Mouse (Mus musculus): ENCODE measurements at regions not wholly inside any gene's neighbourhood (a gene's known extent, or its start where the extent isn't known, plus 50 kb on each side); places are given as distances from the start of the nearest gene placed in this dataset.

- DNase-seq (ENCODE audit: low spot score in 2 of 2) = no peak
Measured at GRCm38 (mm10) chr12:98337644-98338043, 69.2 kb downstream of the Gpr65 start.

GRCm38 (mm10) chr12:98339536-98339935, 71.1 kb downstream of the Gpr65 start:
- DNase-seq (ENCODE audit: low spot score in 2 of 2) = no peak

- DNase-seq (ENCODE audit: low spot score in 2 of 2) = no peak
Measured at GRCm38 (mm10) chr12:98342158-98342557, 73.7 kb downstream of the Gpr65 start.

DNA sequence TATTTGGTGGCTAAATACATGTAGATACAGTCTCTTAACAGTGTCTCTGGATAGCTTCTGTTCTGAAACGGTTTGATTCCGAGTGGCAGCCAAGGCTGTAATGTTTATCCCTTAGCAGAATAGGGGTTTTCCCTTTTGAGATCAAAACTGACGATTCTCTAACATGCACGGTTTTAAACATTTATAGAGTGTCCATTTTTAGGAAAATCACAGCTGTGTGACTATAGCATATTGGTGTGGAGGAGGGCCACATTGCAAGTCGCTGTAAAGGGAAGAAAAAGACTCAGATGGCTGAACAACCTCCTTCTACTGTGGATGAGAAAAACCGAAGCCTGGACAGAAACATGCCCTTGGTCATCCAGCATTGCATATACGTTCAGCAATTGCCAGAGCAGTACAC, 75.2 kb downstream of the Gpr65 start:
- no peak for DNase-seq (ENCODE audit: low spot score in 2 of 2)

- no peak for DNase-seq (ENCODE audit: low spot score in 2 of 2)
Measured at GRCm38 (mm10) chr12:98347056-98347455, 78.6 kb downstream of the Gpr65 start.

DNA sequence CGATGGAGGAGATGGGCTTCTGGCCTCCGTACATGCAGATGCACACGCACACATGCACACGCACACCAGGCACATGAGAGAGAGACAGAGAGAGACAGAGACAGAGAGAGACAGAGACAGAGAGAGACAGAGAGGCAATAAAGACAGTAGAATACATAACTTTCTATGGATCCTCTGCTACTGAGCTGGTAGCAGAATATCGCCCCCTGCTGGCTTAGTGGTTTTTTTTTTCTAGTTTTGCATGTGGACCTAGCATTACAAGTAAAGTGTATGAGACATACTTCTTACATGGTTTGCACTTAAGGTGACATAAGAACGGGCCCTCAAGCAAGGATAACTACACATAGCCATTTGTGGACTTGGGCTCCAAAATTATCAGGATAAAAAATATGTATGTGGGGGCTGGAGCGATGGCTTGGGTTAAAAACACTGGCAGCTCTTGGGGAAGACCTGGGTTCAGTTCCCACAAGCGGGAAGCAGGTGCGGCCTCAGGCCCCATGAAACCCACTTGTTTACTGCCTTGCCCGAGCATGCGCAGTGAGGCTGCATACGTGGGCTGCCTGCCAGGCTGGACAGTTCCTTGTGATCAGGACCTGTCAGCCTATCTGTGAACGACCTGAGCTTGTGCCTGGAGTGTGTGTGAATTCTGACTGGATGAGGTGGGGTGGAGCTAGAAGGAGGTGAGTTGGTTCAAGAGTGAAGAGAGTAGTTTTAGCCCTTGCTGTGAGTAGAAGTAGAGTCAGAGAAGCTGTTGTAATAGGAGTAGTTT, 79.3 kb downstream of the Gpr65 start:
- DNase-seq (ENCODE audit: low spot score in 2 of 2) = peak; percentile 23 to 56

DNA sequence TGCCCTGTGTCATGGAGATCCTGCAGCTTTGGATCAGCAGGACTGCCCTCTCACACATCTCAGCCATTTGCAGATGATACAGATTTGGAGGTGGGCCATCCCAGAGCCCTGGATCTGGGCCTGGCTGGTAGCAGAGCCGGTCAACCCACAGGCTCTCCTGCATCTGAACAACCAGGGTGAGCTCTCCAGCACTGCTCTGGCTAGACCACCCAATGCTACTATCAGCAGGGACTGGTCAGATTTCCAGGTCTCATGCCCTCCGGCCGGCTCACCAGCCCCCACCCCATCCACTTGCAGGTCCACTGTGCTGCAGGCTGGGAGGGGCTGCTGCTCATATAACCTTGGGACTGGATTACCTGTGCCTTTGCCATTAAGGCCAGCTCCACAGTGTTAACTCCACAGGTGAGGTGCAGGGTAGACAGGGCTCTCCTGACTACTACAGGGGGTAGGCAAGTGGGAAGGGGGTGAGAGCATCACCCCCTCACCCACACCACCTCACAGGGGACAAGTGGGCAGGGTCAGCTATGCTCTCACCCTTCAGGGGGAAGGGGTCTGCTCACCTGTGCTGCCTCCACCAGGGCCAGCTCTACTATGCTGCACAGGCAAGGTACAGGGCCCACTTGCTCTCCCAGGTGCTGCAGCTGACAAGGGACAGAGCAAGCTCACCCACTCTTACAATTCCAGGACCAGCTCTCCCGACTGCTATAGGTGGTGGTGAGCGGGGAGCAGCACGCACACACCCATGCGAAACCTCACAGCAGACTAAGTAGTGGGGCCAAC, 81.6 kb downstream of the Gpr65 start:
- no peak for DNase-seq (ENCODE audit: low spot score in 2 of 2)

GRCm38 (mm10) chr12:98352401-98352800, 84.0 kb downstream of the Gpr65 start:
- no peak for DNase-seq (ENCODE audit: low spot score in 2 of 2)

GRCm38 (mm10) chr12:98354545-98354944, 86.1 kb downstream of the Gpr65 start:
- no peak for DNase-seq (ENCODE audit: low spot score in 2 of 2)

GRCm38 (mm10) chr12:98367583-98367982, 99.1 kb downstream of the Gpr65 start:
- no peak for DNase-seq (ENCODE audit: low spot score in 2 of 2)

DNA sequence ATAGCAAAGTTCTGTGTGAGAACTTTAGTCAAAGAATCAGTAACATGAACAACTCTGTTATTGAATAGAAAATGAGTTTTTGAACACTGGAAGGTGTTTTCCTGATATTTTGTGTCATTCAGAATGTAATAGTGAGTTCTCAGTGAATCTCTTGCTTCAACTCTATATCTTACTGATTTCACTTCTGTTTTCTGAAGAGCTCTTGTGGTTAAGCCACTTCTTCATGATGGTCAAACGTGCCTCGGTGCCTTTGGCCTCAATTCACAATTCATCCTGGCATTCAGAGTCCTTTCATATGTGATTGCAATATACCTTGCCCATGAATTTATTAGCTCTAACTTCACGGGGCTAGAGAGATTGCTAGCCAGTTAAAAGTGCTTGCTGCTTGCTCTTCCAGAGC, 102.3 kb downstream of the Gpr65 start:
- no peak for DNase-seq (ENCODE audit: low spot score in 2 of 2)

GRCm38 (mm10) chr12:98375214-98375910, 106.9 kb downstream of the Gpr65 start:
- DNase-seq (ENCODE audit: low spot score in 2 of 2) = no peak

Data from layer of hippocampus, postnatal 10 days (tissue).